Mouse (Mus musculus) forebrain, embryonic 13.5 days (tissue): ENCODE data around the gene Kncn. TPM values are rescaled to one million over a fixed set of nuclear protein-coding genes. Genes with fewer than 3 reads are reported as not detected.

Source experiments
- ATAC-seq: fragments of 200-750 bp; cut with Nextera tagmentation; 2 replicates; pipeline ENCODE4 v1.8.0; 2017
- H3K27ac ChIP-seq: fragments of 300-500 bp; sonication (generic); 2 replicates; pipeline ENCODE4 v1.5.1; 2015; ENCODE audit warnings: inconsistent platforms, mild to moderate bottlenecking, moderate library complexity
- H3K27me3 ChIP-seq: fragments of 300-500 bp; sonication (generic); 2 replicates; pipeline ENCODE4 v1.6.1; 2015; ENCODE audit warnings: mild to moderate bottlenecking, inconsistent platforms
- H3K36me3 ChIP-seq: fragments of 300-500 bp; sonication (generic); 2 replicates; pipeline ENCODE4 v1.6.1; 2015; ENCODE audit warnings: mild to moderate bottlenecking, inconsistent platforms; ENCODE audit not compliant: poor library complexity, severe bottlenecking
- H3K4me1 ChIP-seq: fragments of 300-500 bp; sonication (generic); 2 replicates; pipeline ENCODE4 v1.6.1; 2015; ENCODE audit warnings: inconsistent platforms
- H3K4me2 ChIP-seq: fragments of 300-500 bp; sonication (generic); 2 replicates; pipeline ENCODE4 v1.6.1; 2015; ENCODE audit warnings: inconsistent platforms, mild to moderate bottlenecking, moderate library complexity
- H3K4me3 ChIP-seq: fragments of 300-500 bp; sonication (generic); 2 replicates; pipeline ENCODE4 v1.5.1; 2015; ENCODE audit warnings: mild to moderate bottlenecking, inconsistent platforms
- H3K9ac ChIP-seq: fragments of 300-500 bp; sonication (generic); 2 replicates; pipeline ENCODE4 v1.6.1; 2015; ENCODE audit warnings: mild to moderate bottlenecking, inconsistent platforms
- H3K9me3 ChIP-seq: fragments of 300-500 bp; sonication (generic); replicated peaks from 2 replicates; pipeline ENCODE4 v1.6.1; 2016; ENCODE audit warnings: inconsistent platforms
- WGBS: fragments of 180-500 bp; shearing (Covaris S2); methylation state at CpG from one replicate; pipeline ENCODE4 v1.1.7; 2015; 5-methylcytosine and 5-hydroxymethylcytosine counted together
- polyA plus RNA-seq: library from polyadenylated mRNA; unstranded; fragments of >200 nt; fragmentation: Nextera tagmentation; extraction: Ambion mirVana; gene quantifications from 2 replicates; pipeline ENCODE4 v1.2.1, GENCODE M21; 2015

Kncn gene
- polyA plus RNA-seq, 1 experiment from 2014 or later = not detected

DNA sequence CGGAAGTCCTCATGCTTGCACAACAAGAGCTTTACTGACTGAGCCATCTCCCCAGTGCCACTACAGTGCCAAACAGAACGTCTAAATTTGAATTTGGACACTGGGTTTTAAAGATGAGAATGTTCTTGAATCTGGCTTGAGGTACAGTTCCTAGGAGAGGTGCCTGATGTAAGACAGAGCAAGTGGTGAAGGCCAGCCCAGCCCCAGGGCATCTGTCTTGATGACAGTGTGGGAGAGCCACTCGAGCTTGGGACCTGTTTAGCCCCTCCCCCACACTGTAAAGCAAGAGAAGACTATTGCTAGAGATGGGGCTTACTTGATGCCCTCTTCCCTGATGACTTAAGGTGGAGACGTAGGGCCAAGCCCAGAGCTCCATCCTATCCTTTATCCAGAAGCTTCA lies 2.0 kb upstream of the Kncn start:
- H3K4me1 ChIP-seq = peaks cover 35% of the 10 kb centered on the region
- no peak for ATAC-seq
- H3K9ac ChIP-seq = no peak overlapping the region
- H3K4me3 ChIP-seq = no peak overlapping the region
- no peak overlapping the region for H3K4me2 ChIP-seq
- no peaks in the 10 kb centered on the region for H3K27me3 ChIP-seq
- no peak overlapping the region for H3K27ac ChIP-seq
- no peaks in the 10 kb centered on the region for H3K36me3 ChIP-seq
- H3K9me3 ChIP-seq = no peaks in the 10 kb centered on the region
- WGBS = 68% methylated on average over 4 of the region's 4 CpGs

DNA sequence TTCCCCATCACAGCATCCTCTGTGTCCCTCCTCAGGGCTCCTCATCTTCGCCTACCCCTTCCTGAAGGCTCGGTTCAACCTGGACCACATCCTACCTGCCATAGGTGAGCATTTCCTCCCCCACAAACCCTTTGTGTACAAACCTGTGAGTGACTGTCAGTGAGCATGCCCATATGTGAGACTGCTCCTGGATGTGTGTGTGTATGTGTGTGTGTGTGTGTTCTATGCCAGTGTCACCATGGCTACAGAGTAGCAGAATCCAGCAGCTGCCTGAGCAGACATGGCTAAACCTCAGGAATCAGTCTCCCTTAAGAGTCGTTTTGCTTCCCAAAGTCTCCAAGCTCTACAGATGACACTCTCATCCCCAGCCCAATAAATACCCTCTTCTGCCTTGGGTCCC lies 1.6 kb downstream of the Kncn start:
- ATAC-seq = peak; percentile 50; the same call in 1 of the 2 replicates
- WGBS = 76% methylated on average over 3 of the region's 3 CpGs

DNA sequence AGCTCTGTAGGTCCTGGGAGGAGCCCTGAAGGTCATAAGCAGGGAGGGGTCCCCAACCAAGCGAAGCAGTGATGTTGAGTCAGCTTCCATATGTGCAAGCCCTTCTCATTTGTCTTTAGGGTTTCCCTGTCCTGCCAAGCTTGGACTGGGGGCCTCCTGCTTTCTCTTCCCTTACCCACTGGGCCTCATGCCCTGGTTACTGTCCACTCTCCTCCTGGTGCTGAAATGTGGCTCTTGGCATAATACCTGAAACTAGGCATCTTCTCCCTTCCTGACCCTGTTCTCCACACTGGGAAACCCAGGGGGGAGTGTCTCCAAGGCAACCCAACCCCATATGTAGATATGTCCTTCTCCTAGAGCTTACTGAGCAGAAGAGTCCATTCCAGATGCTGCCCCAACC lies 2.7 kb downstream of the Kncn start:
- Histone ChIP-seq H3K4me1 (peaks cover 11% of the 10 kb centered on the region), H3K4me2 (no peak overlapping the region), H3K36me3 (no peaks in the 10 kb centered on the region), H3K9me3 (no peaks in the 10 kb centered on the region), H3K4me3 (no peak overlapping the region), H3K27me3 (peaks cover 31% of the 10 kb centered on the region), H3K27ac (no peak overlapping the region), H3K9ac (no peak overlapping the region)
- ATAC-seq = no peak
- 80% methylated on average over 1 of the region's 1 CpGs for WGBS

More for the DNA sequence above, 1.6 kb downstream of the Kncn start:
- peaks cover 21% of the 10 kb centered on the region for H3K27me3 ChIP-seq
- H3K27ac ChIP-seq = no peak overlapping the region
- no peaks in the 10 kb centered on the region for H3K9me3 ChIP-seq
- no peaks in the 10 kb centered on the region for H3K36me3 ChIP-seq
- H3K4me1 ChIP-seq = peaks cover 21% of the 10 kb centered on the region
- no peak overlapping the region for H3K4me3 ChIP-seq
- H3K9ac ChIP-seq = no peak overlapping the region
- H3K4me2 ChIP-seq = no peak overlapping the region

DNA sequence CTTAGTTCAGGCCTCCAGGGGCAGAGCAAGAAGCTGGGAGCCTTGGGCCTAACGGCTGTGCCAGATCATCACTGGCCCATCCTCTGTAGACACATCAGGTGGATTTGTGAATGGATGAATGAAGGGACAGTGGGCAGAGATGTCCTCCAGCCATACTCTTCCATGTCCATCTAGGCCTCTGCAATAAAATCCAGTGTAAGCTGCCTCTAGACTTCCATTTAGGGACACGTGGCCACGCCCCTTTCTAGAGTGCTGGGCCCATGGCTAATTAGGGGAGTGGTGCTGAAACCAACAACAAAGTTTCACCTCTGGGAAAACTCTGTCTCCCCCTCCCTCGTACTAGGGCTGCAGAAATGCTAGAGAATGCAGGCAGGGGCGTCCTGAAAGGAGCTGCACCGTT lies 5.9 kb downstream of the Kncn start:
- 8% methylated on average over 6 of the region's 6 CpGs for WGBS

DNA sequence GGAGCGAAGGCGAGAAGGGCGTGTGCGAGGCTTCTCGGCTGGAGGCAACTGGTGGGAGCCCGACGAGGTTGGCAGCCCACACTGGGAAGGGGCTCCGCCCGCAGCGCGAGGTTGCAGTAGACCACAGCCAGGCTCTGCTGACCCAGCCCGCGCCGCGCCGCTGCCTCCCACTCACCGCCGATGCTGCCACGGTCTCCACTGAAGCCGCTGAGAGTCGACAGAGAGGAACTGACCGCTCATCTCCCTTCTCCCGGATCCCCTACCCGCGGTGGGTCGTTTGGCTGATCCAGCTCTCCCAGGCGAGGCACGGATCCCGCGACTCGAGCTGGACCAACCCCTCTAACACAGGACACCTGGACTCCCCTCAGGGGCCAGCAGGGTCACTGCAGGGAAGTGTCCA lies 6.4 kb downstream of the Kncn start, which contains the start of gene 6430628N08Rik:
6430628N08Rik (plus strand) TSS at position 113 of the 400 bp plus-strand sequence.
- Histone ChIP-seq H3K9ac (peak within 1 kb of the TSS; percentile 48), H3K9me3 (no peaks in the 10 kb centered on the region), H3K36me3 (no peaks in the 10 kb centered on the region), H3K4me1 (peaks cover 11% of the 10 kb centered on the region), H3K27ac (no peak within 1 kb of the TSS), H3K27me3 (peaks cover 52% of the 10 kb centered on the region), H3K4me3 (peak within 1 kb of the TSS; percentile 30), H3K4me2 (peak within 1 kb of the TSS; percentile 64)
- WGBS = under 1% methylated on average over 30 of the region's 31 CpGs
- peak; percentile 26; the same call in 1 of the 2 replicates for ATAC-seq

More for the DNA sequence above, 5.9 kb downstream of the Kncn start:
- ATAC-seq = peak; percentile 37
- Histone ChIP-seq H3K4me3 (peak overlapping the region; percentile 30), H3K4me2 (peak overlapping the region; percentile 64), H3K4me1 (peaks cover 11% of the 10 kb centered on the region), H3K9ac (peak overlapping the region; percentile 48), H3K36me3 (no peaks in the 10 kb centered on the region), H3K27ac (no peak overlapping the region), H3K9me3 (no peaks in the 10 kb centered on the region), H3K27me3 (peaks cover 47% of the 10 kb centered on the region)

DNA sequence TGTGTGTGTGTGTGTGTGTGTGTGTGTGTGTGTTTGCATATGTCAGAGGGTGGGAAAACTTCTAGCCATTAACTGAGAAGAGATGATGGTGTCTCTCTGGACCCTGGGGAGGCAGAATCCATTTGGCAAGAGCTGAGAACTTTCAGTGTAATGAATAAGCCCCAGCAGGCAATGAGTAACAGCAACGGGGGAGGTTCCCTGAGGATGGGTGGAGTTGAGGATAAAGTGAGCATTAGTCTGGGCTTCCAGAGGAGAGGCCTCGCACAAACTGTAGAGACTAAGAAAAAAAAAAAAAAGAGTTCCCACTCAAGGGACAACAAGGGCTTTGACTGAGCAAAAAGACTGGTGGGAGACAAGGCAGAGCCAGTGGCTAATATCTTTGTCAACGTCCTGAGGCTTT lies 10.1 kb downstream of the Kncn start:
- no peak overlapping the region for H3K9ac ChIP-seq
- H3K27ac ChIP-seq = no peak overlapping the region
- H3K9me3 ChIP-seq = no peaks in the 10 kb centered on the region
- no peak overlapping the region for H3K4me3 ChIP-seq
- H3K4me2 ChIP-seq = no peak overlapping the region
- no peaks in the 10 kb centered on the region for H3K36me3 ChIP-seq
- peaks cover 83% of the 10 kb centered on the region for H3K27me3 ChIP-seq
- ATAC-seq = no peak
- H3K4me1 ChIP-seq = peaks cover 20% of the 10 kb centered on the region
- 6% methylated on average over 3 of the region's 3 CpGs for WGBS

DNA sequence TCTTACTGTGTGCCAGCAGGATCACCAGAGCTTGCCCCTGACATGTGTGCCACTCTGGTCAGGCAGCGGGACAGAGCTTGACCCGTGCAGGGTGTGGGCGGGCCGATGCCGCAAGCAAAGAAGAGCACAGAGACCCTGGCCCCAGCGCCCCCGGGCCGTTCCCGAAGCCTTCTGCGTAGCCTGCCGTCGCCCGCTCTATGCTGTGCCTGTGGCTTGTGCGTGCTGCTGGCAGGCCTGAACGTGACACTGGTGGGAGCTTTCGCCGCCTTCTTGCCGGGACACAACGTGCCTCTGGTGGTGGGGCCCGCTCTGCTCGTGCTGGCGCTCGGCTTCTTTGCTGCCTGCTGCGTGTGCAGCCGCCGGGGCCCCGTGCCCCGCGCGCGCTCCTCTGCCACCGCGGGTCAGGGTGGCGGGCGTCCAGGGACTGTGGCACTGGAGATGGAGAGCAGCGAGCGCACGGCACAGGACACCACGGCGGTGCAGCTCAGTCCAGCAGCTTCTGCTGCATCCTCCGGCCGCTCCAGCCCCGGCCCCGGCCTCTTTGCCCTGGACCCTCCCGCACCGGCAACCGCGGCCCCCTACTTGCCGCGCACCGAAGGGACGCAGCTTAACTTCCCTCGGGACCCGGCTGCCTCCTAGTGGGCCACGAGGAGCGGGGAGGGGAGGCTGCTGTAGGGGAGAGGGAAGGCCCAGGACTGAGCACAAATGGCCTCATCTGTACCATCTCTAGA lies 13.9 kb downstream of the Kncn start:
- Histone ChIP-seq H3K36me3 (no peaks in the 10 kb centered on the region), H3K27ac (no peak overlapping the region), H3K27me3 (peaks cover 86% of the 10 kb centered on the region), H3K9ac (peak overlapping the region; percentile 65), H3K4me1 (peaks cover 9% of the 10 kb centered on the region), H3K9me3 (no peaks in the 10 kb centered on the region), H3K4me3 (peak overlapping the region; percentile 48), H3K4me2 (peak overlapping the region; percentile 91)
- under 1% methylated on average over 56 of the region's 56 CpGs for WGBS
- ATAC-seq = peak; percentile 71

DNA sequence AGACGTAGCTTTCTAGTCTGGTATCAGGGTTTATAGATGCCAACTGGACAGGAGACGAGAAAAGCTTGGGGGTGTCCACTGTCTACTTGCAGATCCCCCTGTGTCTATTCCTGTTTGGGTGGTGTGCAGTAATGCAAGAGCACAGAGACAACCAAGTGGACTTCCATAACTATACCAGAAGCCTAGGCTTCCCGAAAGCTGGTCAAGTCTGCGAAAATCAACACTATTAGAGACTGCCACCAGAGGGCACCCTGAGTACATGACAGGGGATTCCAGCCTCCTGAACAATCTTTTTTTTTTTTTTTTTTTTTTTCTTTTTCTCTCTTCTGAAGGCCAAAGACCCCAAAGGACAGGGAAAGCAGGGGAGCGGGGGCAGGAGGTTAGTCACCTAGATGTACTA lies 18.6 kb downstream of the Kncn start:
- H3K27ac ChIP-seq = no peak overlapping the region
- H3K27me3 ChIP-seq = peaks cover 95% of the 10 kb centered on the region
- 0 out of 2 replicates have a peak, but pooled peaks have one; percentile 15 for ATAC-seq
- 18% methylated on average over 5 of the region's 5 CpGs for WGBS
- no peaks in the 10 kb centered on the region for H3K36me3 ChIP-seq
- no peak overlapping the region for H3K4me3 ChIP-seq
- H3K9me3 ChIP-seq = no peaks in the 10 kb centered on the region
- no peak overlapping the region for H3K4me2 ChIP-seq
- peaks cover 26% of the 10 kb centered on the region for H3K4me1 ChIP-seq
- no peak overlapping the region for H3K9ac ChIP-seq

DNA sequence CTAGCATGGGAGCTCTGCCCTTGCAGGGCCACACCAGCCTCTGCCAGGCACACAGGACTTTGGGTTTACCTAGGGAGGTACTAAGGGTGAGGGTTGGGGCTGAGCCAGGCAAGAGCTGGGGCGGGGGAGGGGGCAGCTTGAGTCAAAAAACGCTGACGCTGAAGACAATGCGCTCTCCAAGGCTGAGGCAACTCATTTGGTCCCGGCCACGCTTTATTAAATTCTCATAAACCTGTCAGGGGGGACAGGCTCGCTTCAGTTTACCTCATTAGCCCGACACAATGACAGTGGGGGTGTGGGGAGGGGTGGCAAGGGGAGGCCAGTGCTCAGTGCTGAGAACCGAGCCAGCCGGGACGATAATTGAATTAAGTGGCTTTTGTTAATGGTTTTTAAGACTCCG lies 20.2 kb downstream of the Kncn start:
- no peak for ATAC-seq
- Histone ChIP-seq H3K9ac (no peak overlapping the region), H3K9me3 (no peaks in the 10 kb centered on the region), H3K36me3 (no peaks in the 10 kb centered on the region), H3K4me2 (no peak overlapping the region), H3K27me3 (peaks cover 88% of the 10 kb centered on the region), H3K4me1 (peaks cover 32% of the 10 kb centered on the region), H3K27ac (no peak overlapping the region), H3K4me3 (no peak overlapping the region)
- 0% methylated on average over 12 of the region's 12 CpGs for WGBS

DNA sequence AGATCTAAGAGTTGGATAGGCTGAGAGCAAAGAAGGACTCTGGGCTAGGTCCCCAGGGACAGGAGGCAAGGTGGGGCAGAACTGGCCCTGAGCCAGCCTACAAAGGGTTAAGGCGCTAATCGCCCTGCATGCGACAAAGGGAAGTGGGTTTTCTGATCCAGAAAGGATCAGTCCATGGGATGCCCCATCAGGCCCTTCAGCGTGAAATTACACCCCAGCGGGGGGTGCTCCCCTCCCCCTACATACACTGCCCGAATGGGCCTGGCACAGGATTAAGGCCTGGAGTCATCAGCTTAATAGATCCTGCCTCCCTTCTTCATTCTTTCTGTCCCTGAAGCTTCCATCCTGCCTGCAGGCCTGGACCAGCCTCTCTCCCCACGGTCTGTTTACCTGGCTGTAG lies 21.5 kb downstream of the Kncn start:
- no peak overlapping the region for H3K4me2 ChIP-seq
- no peak for ATAC-seq
- no peak overlapping the region for H3K9ac ChIP-seq
- H3K9me3 ChIP-seq = no peaks in the 10 kb centered on the region
- H3K4me1 ChIP-seq = peaks cover 32% of the 10 kb centered on the region
- no peaks in the 10 kb centered on the region for H3K36me3 ChIP-seq
- peaks cover 79% of the 10 kb centered on the region for H3K27me3 ChIP-seq
- WGBS = 3% methylated on average over 7 of the region's 7 CpGs
- H3K4me3 ChIP-seq = no peak overlapping the region
- no peak overlapping the region for H3K27ac ChIP-seq

DNA sequence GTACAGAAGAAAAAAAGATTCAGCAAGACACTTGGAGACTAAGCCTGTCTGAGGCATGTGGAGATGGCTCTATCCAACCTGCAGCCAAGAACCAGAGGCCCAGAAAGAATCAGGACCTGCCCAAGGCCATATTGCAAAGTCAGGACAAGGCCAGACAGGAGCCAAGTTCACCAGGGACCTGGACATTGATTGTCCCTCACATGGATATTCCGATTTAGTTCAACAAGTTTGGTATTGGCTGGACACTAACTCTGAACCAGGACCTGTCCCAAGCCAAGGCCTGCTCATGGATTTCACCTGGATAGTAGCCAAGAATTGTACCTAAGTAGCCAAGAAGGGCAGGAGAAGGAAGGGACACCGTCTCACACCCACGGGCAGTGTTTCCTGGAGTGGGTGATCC lies 22.6 kb downstream of the Kncn start:
- Histone ChIP-seq H3K9ac (no peak overlapping the region), H3K9me3 (no peaks in the 10 kb centered on the region), H3K4me1 (peaks cover 32% of the 10 kb centered on the region), H3K27ac (no peak overlapping the region), H3K4me3 (no peak overlapping the region), H3K4me2 (no peak overlapping the region), H3K27me3 (peaks cover 77% of the 10 kb centered on the region), H3K36me3 (no peaks in the 10 kb centered on the region)
- ATAC-seq = no peak
- WGBS = 90% methylated on average over 3 of the region's 3 CpGs

DNA sequence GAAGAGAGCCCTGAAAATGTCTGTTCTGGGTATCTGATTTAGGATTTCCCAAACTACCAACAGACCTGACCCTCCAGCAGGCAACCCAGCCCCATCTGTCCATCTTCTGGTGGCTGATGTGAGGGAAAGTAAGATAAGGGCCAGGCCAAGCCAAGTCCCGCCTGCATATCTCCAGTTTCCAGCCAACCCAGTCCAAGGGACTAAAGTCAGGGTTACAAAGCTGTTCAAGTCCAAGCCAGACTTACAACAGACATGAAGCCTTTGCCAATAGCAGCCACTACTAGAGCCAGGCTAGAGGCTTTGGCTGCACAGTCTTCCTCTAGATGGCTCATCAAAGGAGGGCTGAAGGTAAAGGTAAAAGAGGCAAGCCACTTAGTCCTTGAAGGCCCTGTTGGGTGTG lies 23.8 kb downstream of the Kncn start:
- peaks cover 72% of the 10 kb centered on the region for H3K27me3 ChIP-seq
- WGBS = 64% methylated on average over 1 of the region's 1 CpGs
- no peak overlapping the region for H3K4me2 ChIP-seq
- H3K27ac ChIP-seq = no peak overlapping the region
- ATAC-seq = no peak
- peaks cover 32% of the 10 kb centered on the region for H3K4me1 ChIP-seq
- H3K36me3 ChIP-seq = no peaks in the 10 kb centered on the region
- no peak overlapping the region for H3K4me3 ChIP-seq
- no peak overlapping the region for H3K9ac ChIP-seq
- no peaks in the 10 kb centered on the region for H3K9me3 ChIP-seq

DNA sequence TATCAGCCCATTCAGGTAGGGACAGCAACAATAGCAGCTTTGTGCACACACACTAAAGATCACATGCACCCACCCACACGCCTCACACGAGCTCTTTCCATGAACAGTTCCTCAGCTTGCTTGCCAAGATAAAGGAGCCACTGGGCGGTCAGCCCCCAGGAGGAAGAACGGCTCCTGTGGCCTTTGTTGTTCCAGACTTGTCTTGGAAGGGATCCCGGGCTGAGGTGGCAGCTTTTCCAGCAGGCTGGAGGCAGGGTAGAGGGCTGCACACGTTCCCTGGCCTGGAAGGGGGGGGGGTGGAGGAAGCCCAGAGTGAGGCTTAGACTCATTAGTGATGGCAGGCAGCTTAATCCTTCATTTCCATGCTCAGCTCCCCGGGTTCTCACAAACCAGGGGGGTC lies 24.4 kb downstream of the Kncn start:
- Histone ChIP-seq H3K9ac (no peak overlapping the region), H3K4me3 (no peak overlapping the region), H3K27me3 (peaks cover 73% of the 10 kb centered on the region), H3K4me2 (no peak overlapping the region), H3K27ac (no peak overlapping the region), H3K36me3 (no peaks in the 10 kb centered on the region), H3K9me3 (no peaks in the 10 kb centered on the region), H3K4me1 (peaks cover 32% of the 10 kb centered on the region)
- 3% methylated on average over 7 of the region's 7 CpGs for WGBS
- ATAC-seq = peak; percentile 88
